Mouse (Mus musculus) T-helper 2 cell (primary cell): ENCODE data around the gene Gart.

Experiments used
- in situ Hi-C: fragments of 300-600 bp; cut with MboI, MseI; formaldehyde crosslinking; loops from one replicate; pipeline ENCODE4 v1.15.1; 2025; ENCODE audit warnings: high pct_unique_total_duplicates

Gene Gart

GRCm38 (mm10) chr16:91612525-91612924 is 34.2 kb downstream of the Gart start:
- in situ Hi-C loops = loop anchor here (25.0 kb wide), 1 partner anchor 825 kb away; no protein-coding TSS in a partner anchor

DNA sequence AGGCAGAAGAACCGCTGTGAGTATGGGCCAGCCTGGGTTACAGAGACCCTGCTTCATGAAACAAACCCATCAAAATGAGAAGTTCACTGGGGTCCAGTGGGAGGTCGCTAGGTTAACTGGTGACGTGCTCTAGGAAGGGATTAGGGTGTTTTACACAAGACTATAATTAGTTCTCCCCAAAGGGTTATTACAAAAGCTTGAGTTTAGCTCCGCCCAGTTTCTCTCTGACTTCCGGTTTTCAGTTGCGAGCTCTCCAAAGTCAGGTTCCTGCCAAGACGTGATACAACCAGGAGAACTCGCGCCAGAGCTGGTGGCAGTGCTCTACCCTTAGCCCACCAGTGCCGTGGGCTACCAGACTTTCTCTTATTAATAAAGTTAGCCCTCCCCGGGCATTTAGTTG is 35.5 kb downstream of the Gart start:
- in situ Hi-C loops = loop anchor here (25.0 kb wide), 1 partner anchor 824 kb away; no protein-coding TSS in a partner anchor

GRCm38 (mm10) chr16:91609501-91610245 is 37.1 kb downstream of the Gart start:
- in situ Hi-C loops = loop anchor here (25.0 kb wide), 1 partner anchor 822 kb away; no protein-coding TSS in a partner anchor

DNA sequence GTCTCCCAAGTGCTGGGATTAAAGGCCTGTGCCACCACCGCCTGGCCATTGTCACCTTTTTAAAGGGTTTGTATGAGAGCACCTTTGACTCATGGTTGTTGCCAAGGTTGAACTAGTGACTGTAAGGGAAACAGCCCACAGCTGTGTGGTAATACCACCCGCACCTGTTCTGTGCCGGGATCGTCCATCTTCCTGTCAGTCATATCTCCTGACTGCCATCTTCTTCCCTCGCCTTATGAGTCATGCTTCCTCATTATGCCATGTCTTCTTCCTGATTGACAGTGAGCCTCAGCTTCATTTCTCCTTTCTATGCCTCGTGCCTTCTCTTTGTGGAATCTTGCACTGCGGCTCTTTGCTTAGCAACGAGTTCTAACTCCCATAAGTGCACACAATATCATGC is 39.8 kb downstream of the Gart start:
- in situ Hi-C loops = loop anchor here (25.0 kb wide), 1 partner anchor 820 kb away; no protein-coding TSS in a partner anchor

- in situ Hi-C loops = loop anchor here (25.0 kb wide), 1 partner anchor 818 kb away; no protein-coding TSS in a partner anchor
Observed at GRCm38 (mm10) chr16:91605156-91605555, 41.6 kb downstream of the Gart start.

GRCm38 (mm10) chr16:91601693-91602092 is 45.1 kb downstream of the Gart start:
- in situ Hi-C loops = loop anchor here (25.0 kb wide), 1 partner anchor 814 kb away; no protein-coding TSS in a partner anchor

- in situ Hi-C loops = loop anchor here (25.0 kb wide), 1 partner anchor 814 kb away; no protein-coding TSS in a partner anchor
Observed at GRCm38 (mm10) chr16:91601081-91601480, 45.7 kb downstream of the Gart start.

- in situ Hi-C loops = no loop called here
Observed at GRCm38 (mm10) chr16:91599242-91599641, 47.5 kb downstream of the Gart start.

- in situ Hi-C loops = no loop called here
Observed at GRCm38 (mm10) chr16:91597672-91598010, 49.1 kb downstream of the Gart start, which contains the start of gene Tmem50b. TSS of gene Tmem50b (minus strand) at chr16:91597800.

GRCm38 (mm10) chr16:91596779-91597671 is 49.7 kb downstream of the Gart start:
- in situ Hi-C loops = no loop called here

- in situ Hi-C loops = no loop called here
Observed at GRCm38 (mm10) chr16:91596397-91596778, 50.4 kb downstream of the Gart start.

DNA sequence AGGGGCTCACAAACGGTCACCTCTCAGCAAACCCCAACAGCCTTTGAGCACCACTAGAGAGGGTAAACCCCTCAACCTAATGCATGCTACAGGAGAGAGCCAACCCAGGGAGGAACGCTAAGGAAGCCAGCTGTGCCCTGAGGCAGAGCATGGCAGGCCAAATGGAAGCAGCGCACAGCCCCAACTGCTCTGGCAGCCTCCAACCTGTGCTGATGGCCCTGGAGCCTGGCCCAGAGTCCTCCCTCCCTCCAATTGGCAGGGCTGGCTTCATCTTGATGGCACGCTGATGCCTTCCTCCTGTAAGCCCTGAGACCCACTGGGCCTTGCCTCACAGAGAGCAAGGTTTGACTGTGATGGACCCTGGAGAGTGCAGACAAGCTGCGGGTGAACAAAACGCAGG is 51.7 kb downstream of the Gart start:
- in situ Hi-C loops = no loop called here

DNA sequence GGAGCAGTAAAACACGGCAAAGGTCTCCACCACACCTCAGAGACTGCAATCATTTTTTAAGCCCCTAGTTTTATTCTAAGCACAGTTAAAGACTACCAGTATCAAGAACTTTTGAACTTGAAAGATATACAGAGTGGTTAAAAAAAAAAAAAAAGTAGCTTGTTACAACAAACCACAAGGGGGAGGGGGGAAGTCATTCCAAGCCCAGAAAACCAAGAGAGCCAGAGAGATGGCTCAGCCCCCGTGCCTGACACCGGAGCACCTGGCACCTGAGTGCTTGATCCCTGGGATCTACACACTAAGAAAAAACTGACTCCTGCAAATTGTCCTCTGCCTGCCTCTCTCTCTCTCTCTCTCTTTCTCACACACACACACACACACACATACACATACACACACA is 53.5 kb downstream of the Gart start:
- in situ Hi-C loops = no loop called here

- in situ Hi-C loops = no loop called here
Observed at GRCm38 (mm10) chr16:91592162-91592561, 54.6 kb downstream of the Gart start.

DNA sequence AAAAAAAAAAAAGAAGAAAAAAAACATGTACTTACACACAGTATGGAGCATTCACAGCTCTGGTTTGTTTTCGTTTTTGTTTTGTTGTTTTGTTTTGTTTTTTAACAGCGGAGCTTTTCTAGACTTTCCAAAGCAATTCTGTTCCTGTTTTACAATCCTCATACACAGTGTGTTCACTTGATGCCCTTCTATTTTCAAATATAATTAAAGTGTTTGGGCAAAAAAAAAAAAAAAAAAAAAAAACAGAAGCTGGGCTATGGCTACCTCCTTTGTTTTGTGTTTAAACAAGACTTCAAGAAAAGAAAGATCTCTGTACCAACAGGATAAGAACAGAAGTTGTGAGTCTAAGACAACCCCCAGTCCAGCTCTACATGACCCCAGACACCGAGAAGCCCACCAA is 58.0 kb downstream of the Gart start:
- in situ Hi-C loops = loop anchor here (5.0 to 10.0 kb wide), 3 partner anchors 36 to 224 kb away; no protein-coding TSS in a partner anchor

DNA sequence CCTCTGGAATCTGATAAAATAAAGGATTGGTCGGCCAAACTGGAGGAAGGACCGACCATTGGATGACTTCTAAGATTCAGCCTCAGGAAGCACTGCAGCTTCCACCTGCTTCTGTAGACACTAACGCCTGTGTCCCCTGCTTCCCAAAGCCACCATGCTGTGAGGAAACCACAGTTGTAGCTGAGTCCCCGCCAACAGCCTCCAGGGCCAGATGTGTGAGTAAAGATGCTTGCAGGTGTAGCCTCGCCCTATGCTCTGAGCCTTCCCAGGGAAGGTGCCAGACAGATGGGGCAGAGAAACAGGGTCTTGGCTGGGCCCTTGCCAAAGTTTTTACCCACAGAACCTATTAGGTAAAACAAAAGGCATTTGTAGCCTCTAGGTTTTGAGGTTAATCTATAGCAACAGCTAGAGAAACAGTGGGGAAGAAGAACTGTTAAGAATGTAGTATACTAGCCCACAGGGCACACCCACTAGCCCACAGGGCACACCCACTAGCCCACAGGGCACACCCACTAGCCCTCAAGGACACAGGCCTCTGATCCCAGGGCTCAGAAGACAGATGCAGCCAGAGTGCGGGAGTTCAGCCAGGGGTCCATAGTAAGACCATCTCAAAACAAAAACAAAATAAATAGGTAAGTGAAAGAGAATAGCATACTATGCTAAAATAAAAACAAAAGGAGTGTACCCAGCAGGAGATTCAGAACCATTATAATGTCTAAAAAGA is 58.9 kb downstream of the Gart start:
- in situ Hi-C loops = loop anchor here (5.0 to 10.0 kb wide), 3 partner anchors 36 to 223 kb away; no protein-coding TSS in a partner anchor

DNA sequence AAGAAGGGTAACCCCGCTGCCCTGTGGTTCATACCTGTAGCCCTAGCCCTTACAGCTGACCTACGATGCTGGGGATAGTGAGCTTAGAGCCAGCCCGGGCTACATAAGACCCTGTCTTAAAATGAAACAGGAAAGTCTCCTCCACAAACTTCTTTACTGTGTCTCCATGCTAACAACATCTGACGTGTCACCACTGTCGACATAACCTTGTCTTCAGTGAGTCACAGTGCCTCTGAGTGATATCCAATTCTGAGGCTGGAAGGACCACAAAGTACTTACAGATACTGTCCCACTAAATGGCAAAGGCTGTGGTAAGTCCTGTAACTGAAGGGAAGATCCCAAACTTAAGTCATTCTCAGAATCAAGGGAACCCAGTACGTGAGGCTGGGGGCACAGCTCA is 60.5 kb downstream of the Gart start:
- in situ Hi-C loops = loop anchor here (5.0 to 10.0 kb wide), 3 partner anchors 34 to 221 kb away; no protein-coding TSS in a partner anchor

DNA sequence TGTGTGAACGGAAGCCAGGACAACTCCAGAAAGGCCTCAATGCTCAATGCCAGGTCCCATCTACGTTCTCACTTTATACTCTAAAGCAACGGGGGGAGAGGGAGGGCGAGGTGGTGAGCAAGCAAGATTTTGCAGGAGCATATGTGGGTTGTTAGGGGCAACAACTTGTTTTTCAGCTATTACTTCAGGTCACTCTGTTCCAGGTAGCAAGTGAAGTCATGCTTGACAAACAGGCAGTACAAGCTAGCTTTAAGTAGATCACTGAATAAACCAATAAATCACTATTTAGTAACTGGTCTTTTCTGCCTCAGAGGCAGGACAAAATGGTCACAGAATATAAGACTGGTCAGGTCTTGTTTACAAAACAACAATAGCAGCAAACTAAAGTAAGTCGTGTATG is 61.1 kb downstream of the Gart start:
- in situ Hi-C loops = loop anchor here (5.0 to 10.0 kb wide), 3 partner anchors 33 to 221 kb away; no protein-coding TSS in a partner anchor

DNA sequence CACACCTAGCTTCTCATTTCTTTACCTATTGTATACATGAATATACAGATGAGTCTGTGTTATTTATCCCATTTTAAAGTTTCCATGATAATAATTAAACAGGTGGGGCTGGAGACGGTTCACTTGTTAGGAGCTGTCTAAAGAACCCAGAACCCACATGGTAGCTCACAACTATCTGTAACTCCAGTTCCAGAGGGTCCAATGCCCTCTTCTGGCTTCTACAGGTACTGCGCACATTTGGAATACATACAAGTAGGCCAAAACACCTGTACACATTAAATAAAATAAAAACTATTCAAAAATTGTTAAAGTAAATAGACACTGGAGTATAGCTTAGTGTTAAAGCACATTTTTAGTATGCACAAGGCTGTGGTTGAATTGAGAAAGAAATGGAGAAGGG is 64.4 kb downstream of the Gart start:
- in situ Hi-C loops = loop anchor here (10.0 kb wide), 1 partner anchor 218 kb away; no protein-coding TSS in a partner anchor

DNA sequence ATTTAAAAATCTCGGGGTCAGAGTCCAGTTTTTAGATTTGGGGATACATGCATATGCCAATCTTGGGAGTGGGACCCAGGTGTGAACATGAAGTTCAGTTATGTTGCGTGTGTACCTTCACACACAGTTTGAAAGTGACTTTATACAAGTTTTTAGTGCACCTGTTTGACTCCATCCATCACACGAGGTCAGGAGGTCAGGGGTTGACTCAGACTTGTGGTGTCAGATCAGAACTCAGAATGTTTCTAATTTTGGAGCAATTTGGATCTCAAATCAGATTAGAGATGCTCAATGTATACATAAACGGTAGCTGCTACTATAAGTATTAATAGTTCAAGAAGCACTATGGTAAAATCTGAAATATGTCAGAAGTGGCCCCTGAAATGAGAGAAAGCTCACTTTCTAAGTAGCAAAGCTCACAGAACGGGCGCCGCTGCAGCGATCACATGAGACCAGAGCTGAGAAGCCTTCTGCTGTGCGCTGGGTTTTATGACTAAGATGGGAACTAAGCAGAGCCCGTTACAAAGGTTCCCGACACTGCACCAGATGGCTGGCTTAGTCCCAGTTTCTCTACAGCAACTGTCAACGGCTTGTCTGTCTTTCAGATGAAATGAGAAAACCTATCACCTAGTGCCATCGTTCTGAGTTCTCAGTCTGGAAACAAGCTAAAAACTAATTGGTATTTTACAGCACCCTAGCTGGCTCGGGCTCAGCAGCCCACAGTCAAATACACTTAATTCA is 67.6 kb downstream of the Gart start:
- in situ Hi-C loops = no loop called here

DNA sequence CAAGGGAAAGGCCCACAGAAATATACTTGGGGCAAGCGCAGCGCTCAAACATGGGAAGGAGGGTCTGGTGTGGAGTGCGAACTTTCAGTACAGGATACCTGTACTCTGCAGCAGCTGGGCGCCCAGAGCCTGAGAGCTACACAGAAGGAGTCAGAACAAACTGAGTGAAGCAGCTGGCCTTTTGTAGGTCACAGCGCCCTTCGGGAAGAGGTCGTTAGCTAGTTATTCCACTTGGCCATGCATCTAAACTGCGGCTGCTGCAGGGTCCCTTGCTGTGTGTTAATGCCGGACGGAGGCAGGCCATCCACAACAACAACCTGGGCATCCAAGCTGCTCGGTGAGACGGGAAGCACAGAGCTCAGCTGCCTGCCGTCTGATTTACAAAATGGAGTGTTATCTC is 71.6 kb downstream of the Gart start:
- in situ Hi-C loops = no loop called here
